Mouse (Mus musculus) lung, postnatal 0 days (tissue): ENCODE measurements at regions not wholly inside any gene's neighbourhood (a gene's known extent, or its start where the extent isn't known, plus 50 kb on each side); places are given as distances from the start of the nearest gene placed in this dataset.

Source experiments
- ATAC-seq: fragments of 200-750 bp; cut with Nextera tagmentation; 2 replicates; pipeline ENCODE4 v1.8.0; 2017; ENCODE audit warnings: moderate library complexity
- DNase-seq: peaks from one replicate; pipeline ENCODE4 v3.0.0-alpha.2; 2016; ENCODE audit warnings: low spot score
- H3K27ac ChIP-seq: fragments of 300-500 bp; sonication (generic); 2 replicates; pipeline ENCODE4 v1.5.1; 2014; ENCODE audit warnings: antibody characterized with exemption, mild to moderate bottlenecking, low read length, mixed read lengths
- H3K27me3 ChIP-seq: fragments of 300-500 bp; sonication (generic); replicated peaks from 2 replicates; pipeline ENCODE4 v1.6.1; 2014; ENCODE audit warnings: low read length, mixed read lengths; ENCODE audit not compliant: insufficient read depth
- H3K36me3 ChIP-seq: fragments of 300-500 bp; sonication (generic); 2 replicates; pipeline ENCODE4 v1.6.1; 2014; ENCODE audit warnings: low read length, mixed read lengths; ENCODE audit not compliant: insufficient read depth
- H3K4me1 ChIP-seq: fragments of 300-500 bp; sonication (generic); 2 replicates; pipeline ENCODE4 v1.6.1; 2014; ENCODE audit warnings: antibody characterized with exemption, low read depth, low read length, mixed read lengths; ENCODE audit not compliant: insufficient read depth
- H3K4me2 ChIP-seq: fragments of 300-500 bp; sonication (generic); replicated peaks from 2 replicates; pipeline ENCODE4 v1.6.1; 2014; ENCODE audit warnings: low read depth, mild to moderate bottlenecking, low read length, moderate library complexity, mixed read lengths
- H3K4me3 ChIP-seq: fragments of 300-500 bp; sonication (generic); 2 replicates; pipeline ENCODE4 v1.5.1; 2014; ENCODE audit warnings: low read depth, low read length
- H3K9ac ChIP-seq: fragments of 300-500 bp; sonication (generic); replicated peaks from 2 replicates; pipeline ENCODE4 v1.6.1; 2014; ENCODE audit warnings: low read depth, mild to moderate bottlenecking
- H3K9me3 ChIP-seq: fragments of 300-500 bp; sonication (generic); 2 replicates; pipeline ENCODE4 v1.6.1; 2016; ENCODE audit warnings: low read length, mixed read lengths
- CTCF ChIP-seq: IDR thresholded peaks from 2 replicates; pipeline ENCODE4 v1.5.1; 2016; ENCODE audit warnings: antibody characterized with exemption, mild to moderate bottlenecking
- EP300 ChIP-seq: IDR thresholded peaks from 2 replicates; pipeline ENCODE4 v1.6.1; 2016; ENCODE audit warnings: antibody characterized with exemption, mild to moderate bottlenecking, control low read depth
- WGBS: fragments of 180-500 bp; shearing (Covaris S2); extraction: QIAGEN DNeasy Blood & Tissue Kit; methylation state at CpG from one replicate; pipeline ENCODE4 v1.1.7; 2014; 5-methylcytosine and 5-hydroxymethylcytosine counted together

GRCm38 (mm10) chr15:96930531-96930930, 125.2 kb downstream of the Slc38a4 start:
- H3K9ac ChIP-seq, result no peak overlapping the region
- no peak overlapping the region for H3K27ac ChIP-seq
- H3K9me3 ChIP-seq, result no peaks in the 10 kb centered on the region
- DNase-seq, result no peak
- no peaks in the 10 kb centered on the region for H3K4me1 ChIP-seq
- H3K4me3 ChIP-seq, result no peak overlapping the region
- no peak for ATAC-seq
- 64% methylated on average over 6 of the region's 6 CpGs for WGBS
- H3K4me2 ChIP-seq, result no peak overlapping the region
- H3K27me3 ChIP-seq, result no peaks in the 10 kb centered on the region
- TF ChIP-seq CTCF (no peak), EP300 (no peak)
- no peaks in the 10 kb centered on the region for H3K36me3 ChIP-seq

GRCm38 (mm10) chr15:96929788-96930187, 126.0 kb downstream of the Slc38a4 start:
- no peak overlapping the region for H3K4me2 ChIP-seq
- H3K9ac ChIP-seq, result no peak overlapping the region
- no peaks in the 10 kb centered on the region for H3K36me3 ChIP-seq
- WGBS, result 64% methylated on average over 4 of the region's 4 CpGs
- no peaks in the 10 kb centered on the region for H3K4me1 ChIP-seq
- TF ChIP-seq CTCF (no peak), EP300 (no peak)
- no peak overlapping the region for H3K27ac ChIP-seq
- no peaks in the 10 kb centered on the region for H3K9me3 ChIP-seq
- no peak for ATAC-seq
- no peaks in the 10 kb centered on the region for H3K27me3 ChIP-seq
- no peak overlapping the region for H3K4me3 ChIP-seq
- DNase-seq, result no peak

- Histone ChIP-seq H3K4me2 (no peak overlapping the region), H3K27me3 (no peaks in the 10 kb centered on the region), H3K36me3 (no peaks in the 10 kb centered on the region), H3K4me1 (no peaks in the 10 kb centered on the region), H3K4me3 (no peak overlapping the region), H3K9me3 (no peaks in the 10 kb centered on the region), H3K9ac (no peak overlapping the region), H3K27ac (no peak overlapping the region)
- TF ChIP-seq EP300, result no peak
- no peak for TF ChIP-seq CTCF
- ATAC-seq (no peak), DNase-seq (no peak)
- WGBS, result 43% methylated on average over 4 of the region's 4 CpGs
These were observed 127.1 kb downstream of the Slc38a4 start for GRCm38 (mm10) chr15:96928692-96929091.

GRCm38 (mm10) chr15:96927674-96928073, 128.1 kb downstream of the Slc38a4 start:
- Histone ChIP-seq H3K9me3 (no peaks in the 10 kb centered on the region), H3K27ac (no peak overlapping the region), H3K27me3 (no peaks in the 10 kb centered on the region), H3K36me3 (no peaks in the 10 kb centered on the region), H3K9ac (no peak overlapping the region), H3K4me3 (no peak overlapping the region), H3K4me1 (no peaks in the 10 kb centered on the region), H3K4me2 (no peak overlapping the region)
- WGBS, result 85% methylated on average over 4 of the region's 4 CpGs
- no peak for ATAC-seq
- DNase-seq, result no peak
- TF ChIP-seq EP300, result no peak
- no peak for TF ChIP-seq CTCF

GRCm38 (mm10) chr15:96926660-96927059, 129.1 kb downstream of the Slc38a4 start:
- Histone ChIP-seq H3K4me1 (no peaks in the 10 kb centered on the region), H3K27ac (no peak overlapping the region), H3K27me3 (no peaks in the 10 kb centered on the region), H3K36me3 (no peaks in the 10 kb centered on the region), H3K4me3 (no peak overlapping the region), H3K4me2 (no peak overlapping the region), H3K9ac (no peak overlapping the region), H3K9me3 (no peaks in the 10 kb centered on the region)
- no peak for DNase-seq
- 54% methylated on average over 1 of the region's 1 CpGs for whole genome bisulfite sequencing
- TF ChIP-seq CTCF, result no peak
- no peak for TF ChIP-seq EP300
- ATAC-seq, result no peak

- TF ChIP-seq EP300 (no peak), CTCF (no peak)
- DNase-seq (no peak), ATAC-seq (no peak)
- no peaks in the 10 kb centered on the region for H3K4me1 ChIP-seq
- no peaks in the 10 kb centered on the region for H3K27me3 ChIP-seq
- 78% methylated on average over 7 of the region's 7 CpGs for WGBS
- no peak overlapping the region for H3K4me3 ChIP-seq
- H3K9ac ChIP-seq, result no peak overlapping the region
- H3K9me3 ChIP-seq, result no peaks in the 10 kb centered on the region
- H3K36me3 ChIP-seq, result no peaks in the 10 kb centered on the region
- no peak overlapping the region for H3K4me2 ChIP-seq
- H3K27ac ChIP-seq, result no peak overlapping the region
These were observed 139.2 kb downstream of the Slc38a4 start for GRCm38 (mm10) chr15:96916586-96916985.

- TF ChIP-seq CTCF (no peak), EP300 (no peak)
- H3K27ac ChIP-seq, result no peak overlapping the region
- no peaks in the 10 kb centered on the region for H3K4me1 ChIP-seq
- H3K36me3 ChIP-seq, result no peaks in the 10 kb centered on the region
- H3K9ac ChIP-seq, result no peak overlapping the region
- no peaks in the 10 kb centered on the region for H3K27me3 ChIP-seq
- WGBS, result 72% methylated on average over 10 of the region's 10 CpGs
- ATAC-seq, result no peak
- DNase-seq, result no peak
- H3K4me2 ChIP-seq, result no peak overlapping the region
- no peak overlapping the region for H3K4me3 ChIP-seq
- H3K9me3 ChIP-seq, result no peaks in the 10 kb centered on the region
These were observed 140.2 kb downstream of the Slc38a4 start for GRCm38 (mm10) chr15:96915544-96915943.
